Mouse (Mus musculus) central nervous system, embryonic 18 days (tissue): Measurements from ENCODE around the gene Rnf8. TPM values are rescaled to one million over a fixed set of nuclear protein-coding genes. Genes with fewer than 3 reads are reported as not detected.

Experiments used
- polyA plus RNA-seq: library from polyadenylated mRNA; depleted of rRNA; stranded (reverse); fragments of >200 nt; gene quantifications from 2 replicates; pipeline ENCODE4 v1.2.3, GENCODE M21; 2012; rRNA removed

Gene Rnf8
- polyA plus RNA-seq, result 64.6 and 65.2 TPM in 2 replicates

DNA sequence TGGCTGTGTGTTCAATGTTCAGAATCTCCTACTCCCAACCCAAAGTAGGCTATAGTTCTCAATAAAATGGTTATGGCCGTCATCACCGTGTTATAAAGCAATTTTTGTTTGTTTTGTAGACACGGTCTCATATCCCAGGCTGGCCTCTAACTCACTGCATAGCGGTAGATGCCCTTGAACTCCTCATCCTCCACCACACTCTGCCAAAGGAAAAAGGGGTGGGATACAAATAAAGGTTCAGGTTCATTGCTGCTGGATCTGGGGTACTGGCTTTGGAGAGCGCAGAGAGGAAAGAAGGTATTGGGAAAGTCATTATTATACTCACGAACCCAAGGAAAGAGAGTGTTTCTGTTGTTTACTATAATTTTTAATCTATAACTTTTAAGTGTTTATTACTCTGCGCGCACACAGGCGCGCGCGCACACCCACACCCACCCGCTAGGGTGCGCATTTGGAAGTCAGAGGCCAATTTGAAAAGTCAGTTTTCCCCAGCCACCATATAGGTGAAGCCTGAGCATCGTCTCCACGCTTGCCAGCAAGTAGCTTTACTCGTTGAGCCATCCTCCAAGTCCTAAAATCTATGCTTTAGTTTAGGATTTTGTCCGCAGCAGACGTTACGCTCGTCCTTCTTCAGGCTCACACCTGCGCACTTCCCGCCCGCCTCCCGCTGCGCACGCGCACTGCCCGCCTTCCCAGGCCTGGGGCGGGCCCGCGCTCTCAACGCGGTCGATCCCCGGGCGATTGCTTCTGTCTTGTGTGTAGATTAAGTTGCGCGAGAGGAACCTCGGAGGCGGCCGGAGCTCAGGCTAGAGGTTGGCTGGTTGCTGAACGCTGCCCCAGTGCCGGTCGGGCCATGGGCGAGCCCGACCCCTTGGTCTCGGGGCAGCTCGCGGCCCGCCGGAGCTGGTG, at the start of gene Rnf8, which contains the start of gene Gm28043:
TSS of gene Rnf8 (plus strand) at position 676 of the 909 bp plus-strand sequence.
TSS of gene Gm28043 (plus strand) at position 762 of the 909 bp plus-strand sequence.

DNA sequence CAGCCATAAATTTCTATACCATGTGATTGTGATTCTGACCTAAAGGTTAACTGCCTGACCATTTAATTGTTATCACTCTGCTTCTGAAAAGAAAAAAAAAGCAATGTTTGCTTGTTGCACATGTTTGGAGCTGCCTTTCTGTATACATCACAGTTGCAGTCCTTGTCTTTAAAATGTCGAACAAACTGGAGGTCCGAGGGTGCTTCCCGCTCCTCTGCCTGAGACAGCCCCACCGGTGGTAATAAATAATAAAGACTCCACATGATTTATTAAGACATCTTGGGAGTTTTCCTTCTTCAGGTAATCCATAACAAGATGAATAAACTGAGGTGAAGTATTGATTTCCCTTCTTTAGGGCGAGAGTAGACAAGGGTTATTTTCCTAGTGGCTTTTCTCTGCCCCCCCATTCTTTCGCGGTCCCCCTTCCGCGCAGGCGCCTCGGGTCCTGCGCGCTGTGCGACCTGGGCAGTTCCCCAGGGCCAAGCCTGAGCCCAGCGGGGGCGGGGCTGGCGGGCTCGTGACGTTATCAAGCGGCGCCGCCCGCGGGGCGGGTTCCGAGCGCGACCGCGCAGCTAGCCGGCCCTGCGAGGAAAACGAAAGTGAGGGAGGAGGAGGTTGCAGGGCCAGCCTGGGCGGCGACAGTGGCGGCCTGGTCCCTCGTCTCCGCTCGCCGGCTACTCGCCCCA, 45.6 kb downstream of the Rnf8 start, which contains the start of gene Cmtr1:
TSS of gene Cmtr1 (plus strand) at position 520 of the 686 bp plus-strand sequence.

Other genes starting within 250 kb of the Rnf8 start
- 8.8 and 10.0 TPM in 2 replicates for gene Pim1, start 124.0 kb upstream of the Rnf8 start, polyA plus RNA-seq
- 0.03 TPM in 1 of 2 replicates, not detected in the other for gene Gm17657, start 65.2 kb upstream of the Rnf8 start, polyA plus RNA-seq
- 28.6 and 34.0 TPM in 2 replicates for gene Tbc1d22b, start 65.0 kb upstream of the Rnf8 start, polyA plus RNA-seq
- gene Tmem217, start 62.4 kb upstream of the Rnf8 start, polyA plus RNA-seq, result 0.19 TPM in 1 of 2 replicates, not detected in the other
- 3.0 and 3.2 TPM in 2 replicates for gene Gm28043, start 86 bp downstream of the Rnf8 start, polyA plus RNA-seq
- gene Cmtr1, start 45.8 kb downstream of the Rnf8 start, polyA plus RNA-seq, result 58.2 and 61.1 TPM in 2 replicates
- 13.3 and 16.4 TPM in 2 replicates for gene Ccdc167, start 102.3 kb downstream of the Rnf8 start, polyA plus RNA-seq